Mouse (Mus musculus) kidney, postnatal 25 days (tissue): ENCODE data around the gene Nav2.

Experiments
- DNase-seq, 2 experiments: peaks; one replicate each; pipeline ENCODE4 v3.0.0; 2021; ENCODE audit warnings: mixed read lengths in 2 of 2

Nav2 gene

DNA sequence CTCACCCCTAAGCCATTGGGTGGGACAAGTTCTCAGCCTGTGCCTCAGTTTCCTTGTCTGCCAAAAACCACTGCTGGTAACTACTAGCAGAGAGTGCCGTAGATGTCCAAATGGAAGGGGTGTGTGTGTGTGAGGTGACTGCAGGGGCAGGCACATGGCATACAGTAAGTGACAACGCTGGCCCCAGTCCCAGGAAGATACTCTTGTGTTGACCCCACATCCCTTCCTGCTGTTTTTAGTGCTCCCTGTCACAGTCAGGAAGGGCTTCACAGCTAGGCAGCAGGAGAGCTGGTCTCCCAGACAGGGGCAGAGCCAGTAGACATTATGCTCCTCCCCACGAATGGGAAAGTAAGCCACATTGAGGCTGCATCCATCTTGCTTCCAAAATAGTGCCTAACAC is 264.4 kb downstream of the Nav2 start:
- peak; percentile 50 to 71 for DNase-seq

GRCm38 (mm10) chr7:49175784-49176409 is 267.4 kb downstream of the Nav2 start:
- no peak for DNase-seq

- DNase-seq: peak in 1 of 2 experiments; percentile 4
These were observed 268.2 kb downstream of the Nav2 start for GRCm38 (mm10) chr7:49176590-49177201.

DNA sequence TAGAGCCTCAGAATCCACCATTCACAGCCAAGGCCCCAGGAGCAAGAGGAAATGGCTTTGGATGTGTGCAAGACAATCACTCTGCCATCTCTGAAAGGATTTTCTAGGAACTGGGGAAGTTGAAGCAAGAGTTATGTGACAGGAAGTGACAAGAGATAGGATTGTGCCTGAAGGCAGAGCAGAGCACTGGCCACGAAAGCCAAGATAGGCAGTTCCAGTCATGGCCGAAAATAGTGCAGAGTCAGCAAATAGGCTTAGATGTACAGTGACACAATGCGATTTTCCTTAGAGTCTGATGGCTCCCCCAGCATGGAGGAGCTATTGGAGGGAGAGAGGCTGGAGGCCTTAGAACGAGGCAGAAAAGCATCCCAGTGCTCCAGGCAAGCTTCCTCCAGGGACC is 269.7 kb downstream of the Nav2 start:
- no peak for DNase-seq

GRCm38 (mm10) chr7:49181010-49181409 is 272.5 kb downstream of the Nav2 start:
- no peak for DNase-seq

DNA sequence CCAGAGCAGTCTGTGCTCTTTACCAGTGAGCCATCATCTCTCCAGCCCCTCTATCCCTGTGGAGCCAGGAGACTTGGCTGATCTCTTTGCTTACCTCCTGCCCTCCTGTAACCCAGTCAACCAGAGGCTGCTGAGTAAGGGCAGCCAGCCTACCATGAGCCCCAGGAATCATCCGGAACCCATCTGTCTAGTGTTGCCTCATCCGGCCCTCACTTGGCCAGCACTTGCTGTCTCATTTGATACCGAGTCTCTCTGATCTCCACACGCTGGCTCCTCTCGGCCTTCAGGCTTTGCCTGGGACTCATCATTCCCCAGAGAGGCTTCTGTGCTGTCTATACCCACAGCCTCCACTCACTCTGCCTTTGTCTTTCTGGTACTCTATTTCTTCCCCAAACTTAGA is 273.9 kb downstream of the Nav2 start:
- DNase-seq: no peak

DNA sequence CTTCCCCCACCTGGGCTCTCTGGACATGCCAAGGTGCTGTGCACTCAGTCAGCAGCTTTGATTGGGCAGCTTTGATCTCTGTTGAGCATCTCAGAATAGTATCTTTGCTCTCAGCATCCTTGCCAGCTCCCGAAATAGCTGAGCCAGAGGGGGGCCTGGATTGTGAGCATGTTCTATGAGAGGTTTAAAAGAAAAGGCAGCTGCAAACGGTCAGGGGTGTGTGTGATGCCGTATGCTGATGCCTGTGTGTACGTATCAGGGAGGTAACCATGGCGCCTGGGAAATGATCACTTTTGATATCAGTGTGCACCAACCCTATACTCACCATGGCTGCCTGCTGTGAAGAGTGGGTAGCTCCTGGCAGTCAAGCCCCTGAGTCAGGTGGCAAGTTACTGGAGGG is 275.2 kb downstream of the Nav2 start:
- no peak for DNase-seq

GRCm38 (mm10) chr7:49185991-49186390 is 277.5 kb downstream of the Nav2 start:
- DNase-seq: no peak

- no peak for DNase-seq
These were observed 280.8 kb downstream of the Nav2 start for GRCm38 (mm10) chr7:49189364-49189763.

GRCm38 (mm10) chr7:49190231-49190985 is 281.9 kb downstream of the Nav2 start:
- DNase-seq: no peak

DNA sequence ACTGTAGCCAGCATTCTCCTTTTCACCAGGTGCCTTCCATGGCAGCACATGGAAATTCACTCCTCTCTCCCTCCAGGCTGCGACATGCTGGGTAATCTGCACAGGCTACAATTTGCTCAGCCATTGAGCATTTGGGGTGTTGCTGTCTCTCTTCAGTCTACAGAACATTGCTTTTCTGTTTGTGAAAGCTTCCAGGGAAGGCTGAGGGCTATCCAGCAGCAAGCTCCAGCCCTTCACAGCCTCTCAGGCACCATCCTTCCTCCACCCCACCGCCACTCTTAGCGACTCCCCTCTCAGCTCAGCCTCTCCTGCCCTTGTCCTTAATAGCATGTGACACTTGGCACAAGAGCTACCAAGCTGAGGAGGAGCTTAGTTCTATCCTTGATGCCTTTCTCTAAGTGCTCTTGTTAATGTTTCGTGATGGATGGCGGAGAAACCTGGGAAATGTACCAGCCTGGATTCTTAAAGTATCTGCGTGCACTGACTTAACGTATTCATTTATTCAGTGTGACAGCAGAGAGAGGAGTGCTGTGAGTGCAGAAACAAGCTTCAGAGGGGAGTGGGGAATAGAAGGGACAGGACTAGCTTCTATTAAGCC is 282.7 kb downstream of the Nav2 start:
- no peak for DNase-seq

GRCm38 (mm10) chr7:49192061-49192695 is 283.7 kb downstream of the Nav2 start:
- DNase-seq: no peak

DNA sequence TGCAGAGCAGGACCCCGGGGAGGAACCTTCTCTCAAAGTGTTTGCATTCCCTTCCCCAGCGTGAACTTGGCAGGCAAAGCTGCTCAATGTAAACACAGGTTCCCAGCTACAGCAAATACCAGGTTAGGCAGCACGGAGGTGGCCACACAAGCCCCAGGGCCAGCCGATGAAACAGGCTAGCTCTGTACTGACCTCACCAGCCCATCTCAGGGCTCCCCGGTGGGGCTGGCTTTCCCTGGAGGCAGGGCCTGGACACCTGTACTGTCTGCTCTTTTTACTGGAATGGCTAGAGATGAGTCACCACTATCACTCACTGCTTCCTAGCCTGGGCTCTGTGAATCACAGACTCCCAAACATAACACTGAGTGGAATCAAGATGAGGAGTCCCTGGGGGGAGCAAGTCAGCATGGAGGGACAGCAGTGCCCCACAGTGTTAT is 287.2 kb downstream of the Nav2 start:
- DNase-seq: no peak

GRCm38 (mm10) chr7:49199366-49199765 is 290.9 kb downstream of the Nav2 start:
- no peak for DNase-seq

DNA sequence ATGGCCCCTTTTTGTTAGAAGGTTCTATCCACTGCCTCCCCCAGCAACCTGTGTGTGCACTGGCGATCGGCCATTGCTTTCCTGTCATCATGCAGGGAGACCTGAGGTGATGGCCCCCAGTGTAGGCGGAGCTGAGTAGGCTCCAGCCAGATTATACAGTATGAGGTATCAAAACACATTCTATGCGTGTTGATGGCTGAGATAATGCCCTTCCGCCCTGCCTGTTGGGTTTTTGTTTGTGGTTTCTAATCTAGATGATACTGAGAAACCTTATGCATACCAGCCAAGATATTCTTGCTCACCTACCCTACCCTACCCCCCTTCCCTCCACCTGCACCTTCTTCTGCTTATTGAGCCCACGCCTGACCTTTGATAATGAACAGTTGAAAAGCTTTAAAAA is 291.8 kb downstream of the Nav2 start:
- no peak for DNase-seq

- no peak for DNase-seq
These were observed 294.5 kb downstream of the Nav2 start for GRCm38 (mm10) chr7:49202971-49203370.

DNA sequence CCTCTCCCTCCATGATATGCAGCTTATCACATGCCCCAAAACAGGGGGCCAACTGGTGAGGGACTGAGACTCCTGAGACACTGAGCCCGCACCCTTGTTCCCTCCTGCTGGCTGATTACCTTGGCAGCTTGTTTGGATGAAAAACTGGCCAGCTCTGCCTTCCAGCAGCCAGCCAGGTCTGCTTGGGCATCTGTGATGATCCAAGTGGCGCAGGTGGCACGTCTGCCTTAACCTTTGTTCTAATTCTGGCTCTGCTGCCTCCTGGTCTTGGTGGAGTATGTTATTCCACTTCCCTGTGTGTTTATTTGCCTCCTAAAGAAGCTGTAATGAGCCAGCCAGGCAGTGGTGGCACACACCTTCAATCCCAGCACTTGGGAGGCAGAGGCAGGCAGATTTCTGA is 296.3 kb downstream of the Nav2 start:
- peak; percentile 19 to 53 for DNase-seq

DNA sequence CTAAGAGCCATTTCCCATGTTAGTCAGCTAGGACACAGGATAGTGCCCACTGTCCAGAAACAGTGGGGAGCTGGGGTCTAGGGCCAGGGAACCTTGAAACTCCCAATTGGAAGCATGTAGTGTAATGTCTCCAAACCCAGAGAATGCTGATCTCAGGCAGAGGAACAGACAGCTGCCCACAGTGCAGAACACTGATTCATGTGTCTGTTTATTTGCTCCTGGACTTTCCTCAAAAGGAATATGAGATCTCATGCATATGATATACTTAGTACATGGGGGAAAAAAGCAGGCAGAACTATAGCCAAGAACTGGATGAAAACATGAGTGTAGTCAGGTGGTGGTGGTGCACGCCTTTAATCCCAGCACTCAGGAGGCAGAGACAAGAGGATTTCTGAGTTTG is 297.0 kb downstream of the Nav2 start:
- no peak for DNase-seq

DNA sequence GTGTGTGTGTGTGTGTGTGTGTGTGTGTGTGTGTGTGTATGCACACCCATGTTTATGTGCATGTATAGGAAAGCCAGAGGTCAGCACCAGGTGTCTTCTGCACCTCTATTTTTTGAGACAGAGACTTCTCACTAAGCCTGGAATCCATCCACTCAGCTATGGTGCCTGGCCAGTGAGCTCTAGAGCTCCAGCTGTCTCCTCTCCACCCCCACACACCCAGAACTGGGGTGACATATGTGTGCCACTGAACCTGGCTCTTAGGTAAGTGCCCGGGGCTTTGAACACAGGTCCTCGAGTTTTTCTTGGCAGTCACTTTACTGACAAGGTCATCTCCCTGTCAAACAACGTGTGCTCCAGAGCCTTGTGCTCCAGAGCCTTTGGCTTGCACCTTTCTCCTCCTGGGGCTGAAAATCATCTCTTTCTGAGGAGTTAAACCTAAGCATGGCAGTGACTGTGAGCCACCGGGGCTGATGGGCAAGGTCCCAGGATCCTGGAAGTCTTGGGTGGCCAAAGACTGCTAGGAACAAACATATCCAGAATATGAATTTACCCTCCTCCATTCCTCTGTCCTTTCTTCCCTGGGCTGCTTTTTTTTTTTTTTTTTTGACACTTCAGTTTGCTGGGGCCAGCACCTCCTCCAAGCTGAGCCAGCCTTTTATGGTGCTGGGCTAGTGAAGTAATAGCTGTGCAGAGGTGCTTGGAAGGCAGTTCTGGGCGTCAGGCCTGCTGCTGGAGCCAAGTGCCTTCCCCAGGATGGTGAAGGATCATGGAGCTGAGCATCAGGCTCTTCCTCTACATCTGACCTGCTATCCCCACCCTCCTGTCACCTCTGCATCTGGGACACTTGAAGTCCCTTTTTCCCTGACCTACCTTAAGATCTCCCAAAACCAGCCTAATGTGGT is 298.5 kb downstream of the Nav2 start:
- no peak for DNase-seq

DNA sequence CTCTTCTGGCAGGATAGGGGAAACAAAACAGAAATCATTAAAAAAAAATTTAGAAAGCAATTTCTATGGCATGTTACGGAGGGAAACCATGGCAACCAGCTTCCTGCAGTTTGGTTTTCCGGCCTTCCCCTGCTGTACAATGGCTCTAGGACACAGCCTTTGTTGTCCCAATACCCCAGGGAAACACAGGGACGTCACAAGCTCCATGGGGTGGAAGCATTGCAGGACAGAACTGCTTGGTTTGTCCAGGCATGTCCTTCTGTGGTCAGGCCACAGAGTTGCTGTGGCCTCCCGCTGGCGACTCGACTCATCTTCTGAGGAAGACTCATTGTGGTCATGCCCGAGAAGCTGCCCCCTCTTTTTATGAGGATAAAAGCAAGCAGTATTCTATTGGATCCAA is 301.0 kb downstream of the Nav2 start:
- peak; percentile 63 to 76 for DNase-seq

GRCm38 (mm10) chr7:49210721-49211120 is 302.2 kb downstream of the Nav2 start:
- DNase-seq: peak; percentile 47 to 48

DNA sequence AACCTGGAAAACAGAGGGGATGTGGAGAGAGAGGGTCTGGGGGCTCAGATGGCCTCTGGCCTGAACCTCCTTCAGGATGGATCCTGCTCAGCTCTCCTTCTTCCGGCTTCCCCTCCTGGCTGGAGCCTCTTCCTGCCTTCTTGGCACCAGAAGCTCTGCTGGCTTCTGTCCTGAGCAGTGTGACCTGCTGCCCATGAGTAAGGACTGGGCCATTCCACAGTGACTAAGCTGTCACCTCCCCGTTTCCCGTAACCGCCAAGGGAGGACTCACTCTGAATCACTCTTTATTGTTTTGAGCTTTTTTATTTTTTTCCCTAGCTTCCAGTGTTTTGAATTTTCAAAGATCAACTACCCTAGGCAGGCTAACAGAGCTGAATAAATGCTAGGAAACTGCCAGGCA is 304.5 kb downstream of the Nav2 start:
- DNase-seq: peak; percentile 66 to 83
